Mouse (Mus musculus): ENCODE measurements around the gene Gbx1.

- TF ChIP-seq CTCF (IDR thresholded peaks at IDR 0.05; ENCODE audit: extremely low read depth, insufficient read length, insufficient replicate concordance, low read depth, low read length) (no peak), POLR2A (IDR thresholded peaks at IDR 0.05; ENCODE audit: low read depth, low read length) (no peak)
Observed at GRCm38 (mm10) chr5:24499113-24499512, 27.9 kb downstream of the Gbx1 start.
